Mouse (Mus musculus) stomach, adult 2 months (tissue): Measurements from ENCODE around the gene Arl4d. TPM values are rescaled to one million over a fixed set of nuclear protein-coding genes. Genes with fewer than 3 reads are reported as not detected.

Source experiments
- polyA plus RNA-seq: library from polyadenylated mRNA; depleted of rRNA; stranded (reverse); fragments of >200 nt; gene quantifications from 2 replicates; pipeline ENCODE4 v1.2.3, GENCODE M21; 2012; rRNA removed

The Arl4d gene
- polyA plus RNA-seq: 3.6 and 4.3 TPM in 2 replicates

GRCm38 (mm10) chr11:101664825-101665635 is at the start of gene Arl4d:
Arl4d (plus strand) TSS chr11:101665541.

GRCm38 (mm10) chr11:101626995-101627856 is 38.1 kb upstream of the Arl4d start, which contains the start of gene Rdm1:
Rdm1 (plus strand) TSS chr11:101627195.

Other genes with a start within 250 kb of the Arl4d start
- gene Aarsd1, start 247.9 kb upstream of the Arl4d start, polyA plus RNA-seq: 9.5 and 10.3 TPM in 2 replicates
- not detected in 2 replicates for gene Gm27029, start 240.7 kb upstream of the Arl4d start, polyA plus RNA-seq
- gene Rundc1, start 240.5 kb upstream of the Arl4d start, polyA plus RNA-seq: 15.6 and 17.9 TPM in 2 replicates
- gene Ptges3l, start 240.2 kb upstream of the Arl4d start, polyA plus RNA-seq: 2.6 and 3.7 TPM in 2 replicates
- 103 and 107 TPM in 2 replicates for gene Rpl27, start 223.2 kb upstream of the Arl4d start, polyA plus RNA-seq
- gene Ifi35, start 217.1 kb upstream of the Arl4d start, polyA plus RNA-seq: 16.6 and 18.3 TPM in 2 replicates
- 7.1 and 8.6 TPM in 2 replicates for gene Rnd2, start 200.5 kb upstream of the Arl4d start, polyA plus RNA-seq
- 72.9 and 93.3 TPM in 2 replicates for gene Vat1, start 199.3 kb upstream of the Arl4d start, polyA plus RNA-seq
- 0.16 and 0.22 TPM in 2 replicates for gene Brca1, start 113.6 kb upstream of the Arl4d start, polyA plus RNA-seq
- 43.9 and 47.9 TPM in 2 replicates for gene Nbr1, start 113.4 kb upstream of the Arl4d start, polyA plus RNA-seq
- 8.0 TPM in 2 replicates for gene Tmem106a, start 83.3 kb upstream of the Arl4d start, polyA plus RNA-seq
- not detected in 2 replicates for gene Gm11634, start 66.3 kb upstream of the Arl4d start, polyA plus RNA-seq
- 8.7 TPM in 2 replicates for gene Rdm1, start 38.3 kb upstream of the Arl4d start, polyA plus RNA-seq
- 3.0 and 3.3 TPM in 2 replicates for gene Dhx8, start 67.4 kb downstream of the Arl4d start, polyA plus RNA-seq
- 5.7 and 8.5 TPM in 2 replicates for gene Etv4, start 119.8 kb downstream of the Arl4d start, polyA plus RNA-seq
- gene Meox1, start 228.8 kb downstream of the Arl4d start, polyA plus RNA-seq: 0.86 and 1.0 TPM in 2 replicates